Mouse (Mus musculus): ENCODE data around the gene Slc22a12. TPM values are rescaled to one million over a fixed set of nuclear protein-coding genes. Genes with fewer than 3 reads are reported as not detected.

The Slc22a12 gene
- total and polyA plus RNA-seq, 3 experiments = 0.17 to 1.2 (median 0.94) TPM

DNA sequence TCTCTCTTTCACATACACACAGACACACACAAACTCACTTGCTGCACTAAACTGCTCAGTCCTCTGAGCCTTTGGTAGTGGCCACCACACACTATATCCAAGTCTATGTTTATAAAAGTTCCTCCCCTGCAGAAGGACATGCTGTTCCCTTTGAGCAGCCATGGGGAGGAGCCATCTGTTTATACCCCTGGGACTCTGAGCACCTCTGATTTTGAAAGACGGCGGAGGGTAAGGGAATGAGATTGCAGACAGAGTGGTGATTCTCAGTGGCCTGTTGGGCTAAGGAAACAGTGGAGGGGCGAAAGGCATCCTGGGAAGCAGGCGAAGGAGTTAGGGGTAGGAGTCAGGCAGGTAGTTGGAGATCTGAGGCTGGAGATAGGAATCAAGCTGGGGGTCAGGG is 3.2 kb downstream of the Slc22a12 start:
- no peak overlapping the region for H3K4me3 ChIP-seq (replicated peaks in 1 of 3; ENCODE audit: low read depth in 2 of 3, low read length in 2 of 3, poor library complexity in 1 of 3)
- in situ Hi-C loops (cut with MboI; ENCODE audit: low pct_ligation_motif_present, low pct_unique_long_range_greater_than_20kb, low sequenced_read_pairs) = no loop called here
- peaks cover 4% of the 10 kb centered on the region for H3K9me3 ChIP-seq (replicated peaks; ENCODE audit: low read length)
- TF ChIP-seq JUND (conservative IDR thresholded peaks at IDR 0.05; ENCODE audit: low read depth, low read length) = no peak
- TF ChIP-seq UBTF (IDR thresholded peaks at IDR 0.05; ENCODE audit: low read depth, low read length) = no peak
- no peak for TF ChIP-seq E2F4 (IDR thresholded peaks at IDR 0.05; ENCODE audit: insufficient replicate concordance, low read depth, low read length)
- no peak for TF ChIP-seq CTCF (conservative IDR thresholded peaks at IDR 0.05 in 1 of 2, IDR thresholded peaks at IDR 0.05 in 1 of 2; ENCODE audit: low read depth in 2 of 2, low read length in 2 of 2)
- TF ChIP-seq SMC3 (IDR thresholded peaks at IDR 0.05; ENCODE audit: low read depth, low read length) = no peak
- H3K27me3 ChIP-seq (replicated peaks) = no peaks in the 10 kb centered on the region
- dilution Hi-C loops (cut with MboI; ENCODE audit: extremely low pct_ligation_motif_present, extremely low pct_unique_long_range_greater_than_20kb, low sequenced_read_pairs) = no loop called here
- peaks cover 32 to 68% of the 10 kb centered on the region in 2 experiments for H3K4me1 ChIP-seq (ENCODE audit: control insufficient read depth in 1 of 2, insufficient read depth in 2 of 2)
- H3K79me2 ChIP-seq (replicated peaks; ENCODE audit: control insufficient read depth, extremely low read depth, insufficient read depth, poor library complexity, severe bottlenecking) = no peaks in the 10 kb centered on the region
- no peak overlapping the region for H3K9ac ChIP-seq (ENCODE audit: insufficient read depth, low read depth)
- no peak for DNase-seq (ENCODE audit: extremely low read depth)
- H3K27ac ChIP-seq (ENCODE audit: insufficient read depth, low read depth) = no peak overlapping the region
- peaks cover 0 to 6% of the 10 kb centered on the region in 2 experiments for H3K36me3 ChIP-seq (replicated peaks in 1 of 2; ENCODE audit: control insufficient read depth in 1 of 2, insufficient read depth in 1 of 2, low read length in 1 of 2)
- H3K4me2 ChIP-seq (ENCODE audit: insufficient read depth, low read depth, poor library complexity, severe bottlenecking) = no peak overlapping the region

DNA sequence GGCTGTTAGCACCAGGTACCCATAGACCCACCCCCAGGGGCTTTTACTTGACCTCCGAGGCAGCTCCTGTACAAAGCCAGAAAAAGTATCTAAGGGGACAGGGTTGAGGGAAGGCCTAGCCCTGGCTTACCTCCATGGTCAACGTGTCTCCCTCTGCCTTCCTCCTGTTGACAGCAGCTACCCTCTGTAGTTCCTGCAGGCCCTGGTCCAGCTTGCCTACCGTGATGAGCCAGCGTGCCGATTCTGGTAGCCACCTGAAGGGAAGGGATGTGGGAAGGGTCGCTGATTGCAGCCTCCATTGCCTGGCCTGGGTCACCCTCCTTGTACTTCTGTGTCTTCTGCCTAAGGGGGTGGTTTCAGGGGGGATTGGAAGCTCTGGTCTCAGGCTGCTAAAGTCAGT is 4.3 kb downstream of the Slc22a12 start:
- Histone ChIP-seq H3K36me3 (replicated peaks in 1 of 2; ENCODE audit: control insufficient read depth in 1 of 2, insufficient read depth in 1 of 2, low read length in 1 of 2) (peaks cover 0 to 6% of the 10 kb centered on the region in 2 experiments), H3K4me3 (replicated peaks in 1 of 3; ENCODE audit: low read depth in 2 of 3, low read length in 2 of 3, poor library complexity in 1 of 3) (no peak overlapping the region), H3K9me3 (replicated peaks; ENCODE audit: low read length) (no peaks in the 10 kb centered on the region), H3K4me2 (ENCODE audit: insufficient read depth, low read depth, poor library complexity, severe bottlenecking) (no peak overlapping the region), H3K4me1 (ENCODE audit: control insufficient read depth in 1 of 2, insufficient read depth in 2 of 2) (peaks cover 32 to 60% of the 10 kb centered on the region in 2 experiments), H3K9ac (ENCODE audit: insufficient read depth, low read depth) (no peak overlapping the region), H3K27ac (ENCODE audit: insufficient read depth, low read depth) (no peak overlapping the region), H3K27me3 (replicated peaks) (no peaks in the 10 kb centered on the region), H3K79me2 (replicated peaks; ENCODE audit: control insufficient read depth, extremely low read depth, insufficient read depth, poor library complexity, severe bottlenecking) (no peaks in the 10 kb centered on the region)
- TF ChIP-seq BHLHE40 (IDR thresholded peaks at IDR 0.05; ENCODE audit: low read depth, low read length) (no peak), MAFK (IDR thresholded peaks at IDR 0.05; ENCODE audit: insufficient replicate concordance, low read length) (no peak), EP300 (IDR thresholded peaks at IDR 0.05; ENCODE audit: low read length) (no peak), CHD2 (IDR thresholded peaks at IDR 0.05; ENCODE audit: low read length) (no peak), CTCF (conservative IDR thresholded peaks at IDR 0.05 in 1 of 2, IDR thresholded peaks at IDR 0.05 in 1 of 2; ENCODE audit: low read depth in 2 of 2, low read length in 2 of 2) (no peak), POLR2A (IDR thresholded peaks at IDR 0.05; ENCODE audit: low read depth, low read length) (no peak), ELF1 (IDR thresholded peaks at IDR 0.05; ENCODE audit: low read depth, low read length) (no peak)
- DNase-seq (ENCODE audit: extremely low read depth) = no peak
- dilution Hi-C loops (cut with MboI; ENCODE audit: extremely low pct_ligation_motif_present, extremely low pct_unique_long_range_greater_than_20kb, low sequenced_read_pairs) (no loop called here), in situ Hi-C loops (cut with MboI; ENCODE audit: low pct_ligation_motif_present, low pct_unique_long_range_greater_than_20kb, low sequenced_read_pairs) (no loop called here)

DNA sequence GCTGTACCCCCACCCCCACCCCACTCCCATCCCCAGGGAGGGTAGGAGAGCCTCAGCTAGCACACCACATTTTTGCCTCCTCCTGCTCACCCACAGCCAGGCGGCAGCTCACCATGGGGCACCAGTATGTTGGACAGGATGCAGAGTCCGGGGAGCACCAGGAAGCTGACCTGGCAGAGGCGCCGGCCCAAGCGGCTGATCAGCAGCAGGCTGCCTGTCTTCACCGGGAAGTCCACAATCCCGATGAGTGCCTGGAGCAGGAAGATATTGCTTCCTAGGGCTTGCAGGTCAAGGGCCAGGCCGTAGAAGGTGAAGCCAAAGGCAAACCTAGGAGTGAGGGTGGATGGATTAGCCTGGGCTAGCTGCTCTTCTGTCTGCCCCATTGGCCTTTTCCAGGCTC is 5.3 kb downstream of the Slc22a12 start:
- H3K9me3 ChIP-seq (replicated peaks; ENCODE audit: low read length) = no peaks in the 10 kb centered on the region
- DNase-seq (ENCODE audit: extremely low read depth) = no peak
- no peak overlapping the region for H3K4me3 ChIP-seq (replicated peaks in 1 of 3; ENCODE audit: low read depth in 2 of 3, low read length in 2 of 3, poor library complexity in 1 of 3)
- dilution Hi-C loops (cut with MboI; ENCODE audit: extremely low pct_ligation_motif_present, extremely low pct_unique_long_range_greater_than_20kb, low sequenced_read_pairs) = no loop called here
- H3K4me2 ChIP-seq (ENCODE audit: insufficient read depth, low read depth, poor library complexity, severe bottlenecking) = no peak overlapping the region
- H3K27ac ChIP-seq (ENCODE audit: insufficient read depth, low read depth) = no peak overlapping the region
- H3K27me3 ChIP-seq (replicated peaks) = no peaks in the 10 kb centered on the region
- H3K4me1 ChIP-seq (ENCODE audit: control insufficient read depth in 1 of 2, insufficient read depth in 2 of 2) = peaks cover 26 to 49% of the 10 kb centered on the region in 2 experiments
- TF ChIP-seq MXI1 (IDR thresholded peaks at IDR 0.05; ENCODE audit: low read depth, low read length) = no peak
- no peak for TF ChIP-seq TBP (conservative IDR thresholded peaks at IDR 0.05; ENCODE audit: low read depth, low read length)
- no peak for TF ChIP-seq POLR2A (IDR thresholded peaks at IDR 0.05; ENCODE audit: low read depth, low read length)
- no peak for TF ChIP-seq ELF1 (IDR thresholded peaks at IDR 0.05; ENCODE audit: low read depth, low read length)
- TF ChIP-seq MAFK (IDR thresholded peaks at IDR 0.05; ENCODE audit: insufficient replicate concordance, low read length) = no peak
- TF ChIP-seq ETS1 (conservative IDR thresholded peaks at IDR 0.05; ENCODE audit: low read depth, low read length) = no peak
- in situ Hi-C loops (cut with MboI; ENCODE audit: low pct_ligation_motif_present, low pct_unique_long_range_greater_than_20kb, low sequenced_read_pairs) = no loop called here
- no peak overlapping the region for H3K9ac ChIP-seq (ENCODE audit: insufficient read depth, low read depth)
- H3K79me2 ChIP-seq (replicated peaks; ENCODE audit: control insufficient read depth, extremely low read depth, insufficient read depth, poor library complexity, severe bottlenecking) = no peaks in the 10 kb centered on the region
- peaks cover 0 to 6% of the 10 kb centered on the region in 2 experiments for H3K36me3 ChIP-seq (replicated peaks in 1 of 2; ENCODE audit: control insufficient read depth in 1 of 2, insufficient read depth in 1 of 2, low read length in 1 of 2)
